22 mouse cellular contexts compared by ENCODE assay signal in the genomic region with DNA sequence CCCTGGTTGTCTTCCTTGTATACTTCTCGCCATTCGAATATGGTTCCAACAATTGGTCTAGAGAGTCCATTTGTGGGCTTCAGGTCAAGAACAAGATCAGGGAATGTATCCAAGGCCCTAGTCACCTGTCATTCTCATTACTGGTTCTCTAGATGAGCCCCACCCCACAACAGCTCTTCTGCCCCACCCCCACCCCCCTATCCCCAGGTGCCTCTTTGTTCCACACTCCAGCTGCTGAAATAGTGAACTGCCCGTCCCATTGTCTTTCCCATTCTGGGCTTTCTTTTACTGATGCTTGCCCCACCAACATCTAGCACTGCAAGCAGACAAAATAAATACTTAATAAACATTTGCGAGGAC. TPM values are rescaled to one million over a fixed set of nuclear protein-coding genes. Genes with fewer than 3 reads are reported as not detected.
DNase-seq lines count a peak whose midpoint lies in the region; ATAC-seq and TF ChIP-seq lines count a peak whose summit lies in the region.
"Had no signal": no experiment of that assay in that cellular context is flagged by ENCODE, and none has a peak within 500 bp of the region (broad histone marks: within the 10 kb centered on the region; RNA-seq: fewer than 3 reads in every experiment).

No protein-coding gene starts in this region.

- H3K4me3 ChIP-seq in gastrocnemius, adult 2 months: no peak overlapping the region
- no peak overlapping the region for H3K4me3 ChIP-seq in heart, embryonic 16.5 days (ENCODE audit: low read length)
- no peak overlapping the region for H3K4me3 ChIP-seq in midbrain, embryonic 15.5 days
- no peak overlapping the region for H3K4me3 ChIP-seq in midbrain, embryonic 11.5 days (ENCODE audit: low read depth, low read length)
- H3K4me3 ChIP-seq in brown adipose tissue, adult 24 weeks (ENCODE audit: insufficient read depth, low read depth, low read length): no peak overlapping the region
- no peak overlapping the region for H3K4me3 ChIP-seq in embryonic facial prominence, embryonic 10.5 days
- H3K4me3 ChIP-seq: erythroblast, embryonic 14.5 days had no signal

- H3K9me3 ChIP-seq in heart, embryonic 16.5 days (replicated peaks; ENCODE audit: control insufficient read depth, low read length): no peaks in the 10 kb centered on the region
- no peaks in the 10 kb centered on the region for H3K9me3 ChIP-seq in midbrain, embryonic 15.5 days
- no peaks in the 10 kb centered on the region for H3K9me3 ChIP-seq in midbrain, embryonic 11.5 days (ENCODE audit: control insufficient read depth, low read length)
- no peaks in the 10 kb centered on the region for H3K9me3 ChIP-seq in embryonic facial prominence, embryonic 10.5 days

- WGBS in heart, embryonic 16.5 days: 88% methylated on average over 4 of the region's 4 CpGs
- WGBS in midbrain, embryonic 15.5 days: 86% methylated on average over 4 of the region's 4 CpGs
- WGBS in midbrain, embryonic 11.5 days: 83% methylated on average over 4 of the region's 4 CpGs
- 86% methylated on average over 4 of the region's 4 CpGs for WGBS in embryonic facial prominence, embryonic 10.5 days

- no peak for DNase-seq in gastrocnemius, adult 2 months
- no peak for DNase-seq in gastrocnemius, postnatal 14 days
- DNase-seq in heart, postnatal 4 days: no peak
- DNase-seq in midbrain, embryonic 11.5 days (ENCODE audit: low spot score, missing footprints): no peak
- no peak for DNase-seq in embryonic facial prominence, embryonic 10.5 days (ENCODE audit: low spot score)
- DNase-seq: adrenal gland, postnatal 25 days; cerebellum, adult 18-20 months; heart, postnatal 36 days; kidney, adult 9 months; liver; lung, adult 2 months; spleen, adult 18-20 months; thymus, adult 18-20 months; thymus, postnatal 25 days had no signal

- no peak for ATAC-seq in heart, embryonic 16.5 days (replicated peaks; ENCODE audit: extremely low read depth, insufficient read depth, low FRiP score)
- ATAC-seq in midbrain, embryonic 15.5 days (replicated peaks): no peak
- no peak for ATAC-seq in midbrain, embryonic 11.5 days (ENCODE audit: low FRiP score)
- ATAC-seq: intestine, postnatal 0 days had no signal

- intact Hi-C loops in gastrocnemius, adult 2 months (cut with DNase I): no loop called here
- intact Hi-C loops in gastrocnemius, postnatal 14 days (cut with DNase I; ENCODE audit: low total_unique reads): no loop called here

- H3K36me3 ChIP-seq in heart, embryonic 16.5 days (ENCODE audit: control insufficient read depth, insufficient read depth): peaks cover 47% of the 10 kb centered on the region
- H3K36me3 ChIP-seq in midbrain, embryonic 15.5 days (replicated peaks): peaks cover 35% of the 10 kb centered on the region; the same call in 1 of the 2 replicates
- peaks cover 8% of the 10 kb centered on the region for H3K36me3 ChIP-seq in midbrain, embryonic 11.5 days (ENCODE audit: control insufficient read depth, insufficient read depth, low read length)
- peaks cover 93% of the 10 kb centered on the region for H3K36me3 ChIP-seq in embryonic facial prominence, embryonic 10.5 days (replicated peaks)

- no peak overlapping the region for H3K9ac ChIP-seq in heart, embryonic 16.5 days (ENCODE audit: low read length)
- no peak overlapping the region for H3K9ac ChIP-seq in midbrain, embryonic 15.5 days
- no peak overlapping the region for H3K9ac ChIP-seq in midbrain, embryonic 11.5 days (ENCODE audit: low read length)
- H3K9ac ChIP-seq: liver, embryonic 14.5 days had no signal

- H3K4me2 ChIP-seq in heart, embryonic 16.5 days (ENCODE audit: low read depth, low read length): no peak overlapping the region
- H3K4me2 ChIP-seq in midbrain, embryonic 15.5 days: no peak overlapping the region; the same call in 1 of the 2 replicates
- no peak overlapping the region for H3K4me2 ChIP-seq in midbrain, embryonic 11.5 days

- H3K4me1 ChIP-seq in heart, embryonic 16.5 days (ENCODE audit: control insufficient read depth, insufficient read depth, low read length): peaks cover 72% of the 10 kb centered on the region
- H3K4me1 ChIP-seq in midbrain, embryonic 15.5 days: peaks cover 80% of the 10 kb centered on the region
- peaks cover 4% of the 10 kb centered on the region; the same call in 1 of the 2 replicates for H3K4me1 ChIP-seq in midbrain, embryonic 11.5 days (ENCODE audit: control insufficient read depth, insufficient read depth, low read length)
- H3K4me1 ChIP-seq in brown adipose tissue, adult 24 weeks (ENCODE audit: control insufficient read depth, insufficient read depth, insufficient read length, low read length): peaks cover 52% of the 10 kb centered on the region
- peaks cover 25% of the 10 kb centered on the region for H3K4me1 ChIP-seq in embryonic facial prominence, embryonic 10.5 days

- no peaks in the 10 kb centered on the region for H3K27me3 ChIP-seq in heart, embryonic 16.5 days (ENCODE audit: control insufficient read depth, insufficient read depth, low read length)
- no peaks in the 10 kb centered on the region for H3K27me3 ChIP-seq in midbrain, embryonic 15.5 days (replicated peaks)
- no peaks in the 10 kb centered on the region for H3K27me3 ChIP-seq in midbrain, embryonic 11.5 days (ENCODE audit: control insufficient read depth, insufficient read depth, low read length)
- no peaks in the 10 kb centered on the region for H3K27me3 ChIP-seq in embryonic facial prominence, embryonic 10.5 days (replicated peaks; ENCODE audit: low read depth, poor library complexity, severe bottlenecking)

- H3K27ac ChIP-seq in gastrocnemius, adult 2 months: peak overlapping the region; percentile 68
- peak overlapping the region; percentile 77 for H3K27ac ChIP-seq in heart, embryonic 16.5 days (ENCODE audit: low read length)
- H3K27ac ChIP-seq in midbrain, embryonic 15.5 days: peak overlapping the region; percentile 65; the same call in 1 of the 2 replicates
- H3K27ac ChIP-seq in midbrain, embryonic 11.5 days (ENCODE audit: low read depth, low read length): no peak overlapping the region
- H3K27ac ChIP-seq in brown adipose tissue, adult 24 weeks (replicated peaks; ENCODE audit: low read depth, low read length): peak overlapping the region; percentile 67
- H3K27ac ChIP-seq in embryonic facial prominence, embryonic 10.5 days (replicated peaks): no peak overlapping the region
- H3K27ac ChIP-seq: liver, embryonic 14.5 days; macrophage; stomach, postnatal 0 days had no signal

- no peak for TF ChIP-seq CTCF in gastrocnemius, adult 2 months (IDR thresholded peaks at IDR 0.05)

RNA-seq across cellular contexts. Expression of gene Trib2, which starts 15.2 kb away (rescaled TPM):
- total RNA-seq in gastrocnemius, adult 2 months (2021): 10 to 100 TPM; 10.0 to 17.8 TPM
- total RNA-seq in gastrocnemius, postnatal 14 days (2021): 10 to 100 TPM; 14.2 to 23.0 TPM
- polyA plus RNA-seq in heart, embryonic 16.5 days (2015; fragmentation: Nextera tagmentation; extraction: Ambion mirVana): 52.7 and 53.8 TPM in 2 replicates
- total RNA-seq in heart, postnatal 4 days (2021): 10 to 100 TPM; 73.6 to 83.6 TPM
- 131 and 148 TPM in 2 replicates for polyA plus RNA-seq in midbrain, embryonic 15.5 days (2015; fragmentation: Nextera tagmentation; extraction: Ambion mirVana)
- polyA plus RNA-seq in midbrain, embryonic 11.5 days (2014; fragmentation: Nextera tagmentation; extraction: Ambion mirVana): 63.7 and 70.8 TPM in 2 replicates
- 2.9 and 6.3 TPM in 2 replicates for polyA plus RNA-seq in brown adipose tissue, adult 24 weeks (2012; ENCODE audit: insufficient read depth, insufficient read length, missing spikeins)
- 33.8 and 43.4 TPM in 2 replicates for polyA plus RNA-seq in embryonic facial prominence, embryonic 10.5 days (2016; fragmentation: Nextera tagmentation; extraction: Ambion mirVana)
- polyA plus RNA-seq: erythroblast, embryonic 14.5 days had no signal

Comparison
In these comparisons a context has a peak if more than half of its experiments do, and no peak if none do; other contexts are left out.
1. H3K27ac ChIP-seq: peak in gastrocnemius, adult 2 months (single experiment), heart, embryonic 16.5 days (single experiment), midbrain, embryonic 15.5 days (single experiment) and brown adipose tissue, adult 24 weeks (single experiment); none in midbrain, embryonic 11.5 days (single experiment) and embryonic facial prominence, embryonic 10.5 days (single experiment).